Mouse (Mus musculus) forebrain, embryonic 12.5 days (tissue): ENCODE data around the gene Olr1. TPM values are rescaled to one million over a fixed set of nuclear protein-coding genes. Genes with fewer than 3 reads are reported as not detected.
"Not testable (repeated sequence)": the region's sequence is repeated elsewhere in the genome, so short reads cannot be mapped to it uniquely, and the experiment has no call there.

Experiments
- ATAC-seq: fragments of 200-750 bp; cut with Nextera tagmentation; 2 replicates; pipeline ENCODE4 v1.8.0; 2017; ENCODE audit warnings: moderate TSS enrichment; ENCODE audit not compliant: low FRiP score
- H3K27ac ChIP-seq: fragments of 300-500 bp; sonication (generic); 2 replicates; pipeline ENCODE4 v1.5.1; 2016; ENCODE audit warnings: mild to moderate bottlenecking
- H3K27me3 ChIP-seq: fragments of 300-500 bp; sonication (generic); 2 replicates; pipeline ENCODE4 v1.6.1; 2016; ENCODE audit warnings: mild to moderate bottlenecking
- H3K36me3 ChIP-seq: fragments of 300-500 bp; sonication (generic); replicated peaks from 2 replicates; pipeline ENCODE4 v1.6.1; 2016; ENCODE audit warnings: mild to moderate bottlenecking
- H3K4me1 ChIP-seq: fragments of 300-500 bp; sonication (generic); 2 replicates; pipeline ENCODE4 v1.6.1; 2016
- H3K4me2 ChIP-seq: fragments of 300-500 bp; sonication (generic); 2 replicates; pipeline ENCODE4 v1.6.1; 2016; ENCODE audit warnings: mild to moderate bottlenecking, moderate library complexity
- H3K4me3 ChIP-seq: fragments of 300-500 bp; sonication (generic); replicated peaks from 2 replicates; pipeline ENCODE4 v1.5.1; 2016; ENCODE audit warnings: mild to moderate bottlenecking
- H3K9ac ChIP-seq: fragments of 300-500 bp; sonication (generic); 2 replicates; pipeline ENCODE4 v1.6.1; 2016; ENCODE audit warnings: mild to moderate bottlenecking
- H3K9me3 ChIP-seq: fragments of 300-500 bp; sonication (generic); 2 replicates; pipeline ENCODE4 v1.6.1; 2016
- WGBS: fragments of 180-500 bp; shearing (Covaris S2); methylation state at CpG from one replicate; pipeline ENCODE4 v1.1.7; 2016; 5-methylcytosine and 5-hydroxymethylcytosine counted together
- polyA plus RNA-seq: library from polyadenylated mRNA; unstranded; fragments of >200 nt; fragmentation: Nextera tagmentation; extraction: Ambion mirVana; gene quantifications from 2 replicates; pipeline ENCODE4 v1.2.1, GENCODE M21; 2016

Olr1 gene
- polyA plus RNA-seq, 1 experiment from 2014 or later = not detected

- not testable (repeated sequence) for H3K27me3 ChIP-seq, H3K4me2 ChIP-seq, H3K4me3 ChIP-seq, H3K4me1 ChIP-seq, H3K9ac ChIP-seq, H3K36me3 ChIP-seq, H3K27ac ChIP-seq, ATAC-seq, H3K9me3 ChIP-seq
- WGBS = 91% methylated on average over 1 of the region's 1 CpGs
Measured at GRCm38 (mm10) chr6:129499516-129499915, 7.4 kb downstream of the Olr1 start.

- Histone ChIP-seq H3K27me3 (no peaks in the 10 kb centered on the region), H3K4me1 (no peaks in the 10 kb centered on the region), H3K27ac (no peak overlapping the region), H3K4me2 (no peak overlapping the region), H3K4me3 (no peak overlapping the region), H3K36me3 (no peaks in the 10 kb centered on the region), H3K9me3 (no peaks in the 10 kb centered on the region), H3K9ac (no peak overlapping the region)
- ATAC-seq = no peak
- 94% methylated on average over 3 of the region's 3 CpGs for WGBS
Measured at GRCm38 (mm10) chr6:129497345-129498218, 9.4 kb downstream of the Olr1 start.

GRCm38 (mm10) chr6:129494924-129495323 is 12.0 kb downstream of the Olr1 start:
- Histone ChIP-seq H3K27ac (no peak overlapping the region), H3K27me3 (no peaks in the 10 kb centered on the region), H3K9me3 (no peaks in the 10 kb centered on the region), H3K4me2 (no peak overlapping the region), H3K36me3 (no peaks in the 10 kb centered on the region), H3K4me3 (no peak overlapping the region), H3K9ac (no peak overlapping the region), H3K4me1 (no peaks in the 10 kb centered on the region)
- 90% methylated on average over 4 of the region's 4 CpGs for WGBS
- no peak for ATAC-seq

- H3K9ac ChIP-seq = no peak overlapping the region
- H3K36me3 ChIP-seq = no peaks in the 10 kb centered on the region
- no peaks in the 10 kb centered on the region for H3K9me3 ChIP-seq
- no peak overlapping the region for H3K27ac ChIP-seq
- no peak overlapping the region for H3K4me3 ChIP-seq
- no peaks in the 10 kb centered on the region for H3K4me1 ChIP-seq
- 67% methylated on average over 8 of the region's 8 CpGs for WGBS
- H3K27me3 ChIP-seq = no peaks in the 10 kb centered on the region
- no peak for ATAC-seq
- H3K4me2 ChIP-seq = no peak overlapping the region
Measured at GRCm38 (mm10) chr6:129480089-129480958, 26.6 kb downstream of the Olr1 start.

- H3K4me1 ChIP-seq = no peaks in the 10 kb centered on the region
- no peak overlapping the region for H3K4me3 ChIP-seq
- WGBS = 39% methylated on average over 13 of the region's 13 CpGs
- H3K9me3 ChIP-seq = no peaks in the 10 kb centered on the region
- H3K4me2 ChIP-seq = no peak overlapping the region
- ATAC-seq = no peak
- no peaks in the 10 kb centered on the region for H3K36me3 ChIP-seq
- no peak overlapping the region for H3K9ac ChIP-seq
- H3K27me3 ChIP-seq = no peaks in the 10 kb centered on the region
- H3K27ac ChIP-seq = no peak overlapping the region
Measured at GRCm38 (mm10) chr6:129476404-129477126, 30.4 kb downstream of the Olr1 start.

- Histone ChIP-seq H3K27me3 (no peaks in the 10 kb centered on the region), H3K9ac (no peak overlapping the region), H3K36me3 (no peaks in the 10 kb centered on the region), H3K27ac (no peak overlapping the region), H3K4me3 (no peak overlapping the region), H3K9me3 (no peaks in the 10 kb centered on the region), H3K4me2 (no peak overlapping the region), H3K4me1 (no peaks in the 10 kb centered on the region)
- no peak for ATAC-seq
- 88% methylated on average over 5 of the region's 5 CpGs for WGBS
Measured at GRCm38 (mm10) chr6:129472627-129473026, 34.3 kb downstream of the Olr1 start.

GRCm38 (mm10) chr6:129471386-129471785 is 35.6 kb downstream of the Olr1 start:
- no peaks in the 10 kb centered on the region for H3K9me3 ChIP-seq
- H3K4me1 ChIP-seq = no peaks in the 10 kb centered on the region
- 94% methylated on average over 6 of the region's 6 CpGs for WGBS
- ATAC-seq = no peak
- no peak overlapping the region for H3K27ac ChIP-seq
- no peak overlapping the region for H3K4me3 ChIP-seq
- H3K4me2 ChIP-seq = no peak overlapping the region
- H3K9ac ChIP-seq = no peak overlapping the region
- no peaks in the 10 kb centered on the region for H3K36me3 ChIP-seq
- no peaks in the 10 kb centered on the region for H3K27me3 ChIP-seq

- H3K4me3 ChIP-seq = no peak within 1 kb of the TSS
- H3K9me3 ChIP-seq = no peaks in the 10 kb centered on the region
- WGBS = 67% methylated on average over 13 of the region's 13 CpGs
- no peak within 1 kb of the TSS for H3K27ac ChIP-seq
- no peak within 1 kb of the TSS for H3K4me2 ChIP-seq
- H3K4me1 ChIP-seq = no peaks in the 10 kb centered on the region
- H3K9ac ChIP-seq = no peak within 1 kb of the TSS
- no peaks in the 10 kb centered on the region for H3K36me3 ChIP-seq
- H3K27me3 ChIP-seq = no peaks in the 10 kb centered on the region
- ATAC-seq = no peak
Measured at GRCm38 (mm10) chr6:129451411-129452039, 55.4 kb downstream of the Olr1 start, which contains the start of gene Clec1a. Gene Clec1a, minus strand, starts transcription at chr6:129452000.

- H3K4me2 ChIP-seq = no peak overlapping the region
- no peaks in the 10 kb centered on the region for H3K36me3 ChIP-seq
- H3K9me3 ChIP-seq = no peaks in the 10 kb centered on the region
- H3K9ac ChIP-seq = no peak overlapping the region
- no peak overlapping the region for H3K4me3 ChIP-seq
- no peak overlapping the region for H3K27ac ChIP-seq
- no peaks in the 10 kb centered on the region for H3K4me1 ChIP-seq
- no peaks in the 10 kb centered on the region for H3K27me3 ChIP-seq
- 79% methylated on average over 6 of the region's 6 CpGs for WGBS
- no peak for ATAC-seq
Measured at GRCm38 (mm10) chr6:129449743-129450142, 57.2 kb downstream of the Olr1 start.

GRCm38 (mm10) chr6:129438033-129438432 is 68.9 kb downstream of the Olr1 start:
- Histone ChIP-seq H3K36me3 (no peaks in the 10 kb centered on the region), H3K27me3 (no peaks in the 10 kb centered on the region), H3K9me3 (no peaks in the 10 kb centered on the region), H3K4me2 (no peak overlapping the region), H3K4me3 (no peak overlapping the region), H3K4me1 (no peaks in the 10 kb centered on the region), H3K9ac (no peak overlapping the region), H3K27ac (no peak overlapping the region)
- WGBS = 85% methylated on average over 2 of the region's 2 CpGs
- no peak for ATAC-seq

- H3K27me3 ChIP-seq = no peaks in the 10 kb centered on the region
- ATAC-seq = no peak
- no peaks in the 10 kb centered on the region for H3K9me3 ChIP-seq
- 83% methylated on average over 3 of the region's 3 CpGs for WGBS
- H3K4me2 ChIP-seq = no peak overlapping the region
- H3K27ac ChIP-seq = no peak overlapping the region
- H3K9ac ChIP-seq = no peak overlapping the region
- H3K4me1 ChIP-seq = no peaks in the 10 kb centered on the region
- no peaks in the 10 kb centered on the region for H3K36me3 ChIP-seq
- no peak overlapping the region for H3K4me3 ChIP-seq
Measured at GRCm38 (mm10) chr6:129436025-129436424, 70.9 kb downstream of the Olr1 start.
